10 mouse cellular contexts compared by ENCODE assay signal in the genomic region with DNA sequence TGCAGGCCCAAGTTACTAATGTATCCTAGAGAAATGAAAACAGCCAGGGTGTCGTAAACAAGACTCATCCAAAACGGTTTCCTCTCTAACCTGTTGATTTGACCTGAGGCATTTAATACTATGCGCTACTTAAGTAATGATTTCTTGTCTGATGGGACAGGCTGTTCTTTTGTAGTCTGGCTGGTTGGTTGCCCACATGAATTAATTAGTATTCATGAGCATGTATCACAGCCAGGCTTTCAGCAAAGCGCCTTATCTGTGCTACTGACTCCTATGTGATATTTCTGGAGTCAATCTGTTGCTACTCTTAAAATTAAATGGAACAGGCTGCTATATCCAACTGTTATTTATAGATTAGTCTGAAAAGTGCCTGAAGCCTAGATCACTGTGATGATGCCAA.
DNase-seq lines count a peak whose midpoint lies in the region; ATAC-seq lines count a peak whose summit lies in the region.
"Had no signal": no experiment of that assay in that cellular context is flagged by ENCODE, and none has a peak within 500 bp of the region (broad histone marks: within the 10 kb centered on the region; RNA-seq: fewer than 3 reads in every experiment).

No protein-coding gene starts in this region.

- H3K27ac ChIP-seq in midbrain, embryonic 11.5 days (ENCODE audit: low read depth, low read length) = no peak overlapping the region
- no peak overlapping the region for H3K27ac ChIP-seq in midbrain, embryonic 10.5 days (replicated peaks)
- H3K27ac ChIP-seq: lung, embryonic 15.5 days had no signal

- DNase-seq in cerebellum, postnatal 10 days = peak; percentile 31 to 40
- no peak for DNase-seq in cerebellum, adult 9-11 months
- DNase-seq in midbrain, embryonic 11.5 days (ENCODE audit: low spot score, missing footprints) = peak; percentile 88
- no peak for DNase-seq in midbrain, embryonic 10.5 days (ENCODE audit: low spot score)
- peak; percentile 41 to 78 for DNase-seq in layer of hippocampus, postnatal 14 days (ENCODE audit: low spot score in 2 of 2)
- DNase-seq in skeletal muscle tissue, adult 2 months (ENCODE audit: low read depth, low spot score) = peak; percentile 43
- no peak for DNase-seq in spleen, postnatal 36 days (ENCODE audit: low spot score in 2 of 2)
- DNase-seq in urinary bladder, postnatal 25 days (ENCODE audit: low spot score) = no peak
- DNase-seq: thymus, postnatal 36 days had no signal

- peaks cover 5% of the 10 kb centered on the region; the same call in 1 of the 2 replicates for H3K4me1 ChIP-seq in midbrain, embryonic 11.5 days (ENCODE audit: control insufficient read depth, insufficient read depth, low read length)
- peaks cover 15% of the 10 kb centered on the region for H3K4me1 ChIP-seq in midbrain, embryonic 10.5 days
- H3K4me1 ChIP-seq: lung, embryonic 15.5 days had no signal

- H3K27me3 ChIP-seq in midbrain, embryonic 11.5 days (ENCODE audit: control insufficient read depth, insufficient read depth, low read length) = no peaks in the 10 kb centered on the region
- H3K27me3 ChIP-seq in midbrain, embryonic 10.5 days (ENCODE audit: low read depth, poor library complexity, severe bottlenecking) = no peaks in the 10 kb centered on the region
- H3K27me3 ChIP-seq: lung, embryonic 15.5 days had no signal

- ATAC-seq in midbrain, embryonic 11.5 days (ENCODE audit: low FRiP score) = peak; percentile 76; the same call in 1 of the 2 replicates

- no peaks in the 10 kb centered on the region for H3K9me3 ChIP-seq in midbrain, embryonic 11.5 days (ENCODE audit: control insufficient read depth, low read length)
- H3K9me3 ChIP-seq in midbrain, embryonic 10.5 days (replicated peaks) = no peaks in the 10 kb centered on the region
- H3K9me3 ChIP-seq: lung, embryonic 15.5 days had no signal

- 61% methylated on average over 4 of the region's 4 CpGs for WGBS in midbrain, embryonic 11.5 days
- WGBS in midbrain, embryonic 10.5 days = 86% methylated on average over 4 of the region's 4 CpGs

- no peak overlapping the region for H3K4me3 ChIP-seq in midbrain, embryonic 11.5 days (ENCODE audit: low read depth, low read length)
- H3K4me3 ChIP-seq in midbrain, embryonic 10.5 days = no peak overlapping the region
- H3K4me3 ChIP-seq: lung, embryonic 15.5 days had no signal

- no peak overlapping the region for H3K9ac ChIP-seq in midbrain, embryonic 11.5 days (ENCODE audit: low read length)
- H3K9ac ChIP-seq: lung, embryonic 15.5 days had no signal

- H3K4me2 ChIP-seq in midbrain, embryonic 11.5 days = no peak overlapping the region
- H3K4me2 ChIP-seq: lung, embryonic 15.5 days had no signal

- H3K36me3 ChIP-seq in midbrain, embryonic 11.5 days (ENCODE audit: control insufficient read depth, insufficient read depth, low read length) = no peaks in the 10 kb centered on the region; the same call in 1 of the 2 replicates
- H3K36me3 ChIP-seq in midbrain, embryonic 10.5 days = peaks cover 40% of the 10 kb centered on the region
- H3K36me3 ChIP-seq: lung, embryonic 15.5 days had no signal

Comparison
In these comparisons a context has a peak if more than half of its experiments do, and no peak if none do; other contexts are left out.
1. DNase-seq: peak in cerebellum, postnatal 10 days (2 of 2), midbrain, embryonic 11.5 days (single experiment), layer of hippocampus, postnatal 14 days (2 of 2) and skeletal muscle tissue, adult 2 months (single experiment); none in cerebellum, adult 9-11 months (single experiment), midbrain, embryonic 10.5 days (single experiment), spleen, postnatal 36 days (0 of 2) and urinary bladder, postnatal 25 days (single experiment).